Mouse (Mus musculus) frontal cortex, adult (tissue): ENCODE data around the gene Mapkapk5.

Experiments
- ATAC-seq: cut with Nextera tagmentation; 2 replicates; pipeline ENCODE4 v1.9.2; 2017; ENCODE audit warnings: mild to moderate bottlenecking, moderate library complexity, mixed read lengths; ENCODE audit not compliant: low TSS enrichment

The Mapkapk5 gene

GRCm38 (mm10) chr5:121545793-121546529 is at the start of gene Mapkapk5:
Mapkapk5 (minus strand) TSS chr5:121545905.
- peak; percentile 93 for ATAC-seq

- no peak for ATAC-seq
Measured at GRCm38 (mm10) chr5:121594714-121595313, 49.1 kb upstream of the Mapkapk5 start.

GRCm38 (mm10) chr5:121593451-121594401 is 48.0 kb upstream of the Mapkapk5 start, which contains the start of gene Aldh2:
Aldh2 (minus strand) TSS chr5:121593824.
- ATAC-seq: peak; percentile 75

- peak; percentile 5; the same call in 1 of the 2 replicates for ATAC-seq
Measured at GRCm38 (mm10) chr5:121592816-121593407, 47.2 kb upstream of the Mapkapk5 start.

DNA sequence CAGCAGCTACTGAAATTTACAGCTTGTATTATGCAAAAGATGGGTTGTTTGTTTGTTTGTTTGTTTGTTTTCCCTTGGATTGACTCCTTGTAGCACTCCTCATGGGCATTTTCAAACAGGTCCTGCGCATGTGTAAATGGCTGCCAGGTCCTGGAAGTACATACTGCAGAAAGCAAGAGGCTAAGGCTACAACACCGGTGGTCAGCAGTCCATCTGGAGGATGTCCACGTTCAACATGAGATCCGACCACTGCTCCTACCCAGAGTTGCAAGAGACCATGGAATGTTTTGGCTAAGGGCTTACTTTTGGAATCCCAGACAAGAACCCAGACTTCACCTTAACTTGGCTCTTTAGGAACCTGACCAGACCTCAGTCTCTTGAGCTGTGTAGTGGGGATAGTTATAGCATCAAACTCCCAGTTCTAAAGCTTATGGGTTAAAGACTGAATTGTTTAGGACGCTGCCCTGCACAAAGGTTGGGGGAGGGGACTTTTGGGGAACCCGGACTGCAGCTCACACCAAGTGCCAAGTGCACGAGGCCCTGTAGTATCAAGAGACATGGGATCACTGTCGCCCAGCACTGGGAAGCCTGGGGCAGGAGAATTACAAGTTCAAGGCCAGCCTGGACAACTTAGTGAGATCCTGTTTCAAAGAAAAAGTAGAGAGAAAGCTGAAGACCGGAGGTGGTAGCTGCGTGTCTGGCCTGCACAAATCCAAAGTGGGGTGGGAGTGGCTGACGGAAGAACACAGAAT is 46.5 kb upstream of the Mapkapk5 start:
- no peak for ATAC-seq

DNA sequence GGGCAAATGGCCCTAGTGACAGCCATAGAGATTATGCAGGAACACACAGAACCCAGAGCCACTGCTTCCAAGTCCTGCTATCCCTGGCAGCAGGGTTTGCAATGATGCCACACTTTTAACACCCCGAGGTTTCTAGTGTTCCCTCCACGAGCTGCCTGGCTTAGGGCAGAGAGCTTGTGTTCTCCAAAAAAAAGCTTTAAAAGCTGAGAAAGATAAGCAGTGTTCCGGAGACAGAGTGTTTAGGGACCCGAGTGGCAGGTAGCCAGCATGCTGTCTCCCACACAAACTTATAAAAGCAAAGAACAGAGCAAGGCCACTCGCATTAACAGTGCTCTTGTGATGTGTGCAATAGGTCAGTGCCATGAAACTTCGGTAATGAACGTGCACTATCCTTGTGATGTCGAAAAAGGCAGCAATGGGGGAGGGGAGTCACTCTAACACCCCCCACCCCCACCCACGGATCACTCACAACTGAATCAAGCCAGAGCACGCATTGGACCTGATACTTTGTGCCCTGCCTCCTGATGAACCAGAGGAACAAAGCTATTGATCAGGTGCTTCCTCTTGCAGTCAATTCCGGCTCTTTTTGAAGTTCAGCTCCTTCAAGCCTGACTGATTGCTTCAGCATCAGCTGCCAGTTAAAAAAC is 45.8 kb upstream of the Mapkapk5 start:
- no peak for ATAC-seq

DNA sequence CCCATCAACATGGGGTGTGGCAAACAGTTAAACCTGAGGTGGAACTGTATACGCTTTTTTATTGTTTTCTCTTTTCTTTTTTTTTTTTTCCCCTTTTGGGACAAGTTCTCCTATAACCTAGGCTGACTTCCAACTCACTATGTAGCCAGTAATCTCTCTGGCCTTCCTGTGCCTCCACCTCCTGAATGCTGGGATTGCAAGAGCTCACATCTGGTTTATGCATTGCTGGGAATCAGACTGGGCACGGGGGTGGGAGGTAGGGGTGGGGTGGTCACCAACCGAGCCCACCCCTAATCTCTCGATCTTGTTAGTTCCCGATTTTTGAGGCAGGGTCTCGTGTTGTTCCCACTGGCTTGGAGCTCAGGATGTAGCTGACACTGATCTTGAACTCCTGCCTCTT is 44.2 kb upstream of the Mapkapk5 start:
- ATAC-seq: no peak

DNA sequence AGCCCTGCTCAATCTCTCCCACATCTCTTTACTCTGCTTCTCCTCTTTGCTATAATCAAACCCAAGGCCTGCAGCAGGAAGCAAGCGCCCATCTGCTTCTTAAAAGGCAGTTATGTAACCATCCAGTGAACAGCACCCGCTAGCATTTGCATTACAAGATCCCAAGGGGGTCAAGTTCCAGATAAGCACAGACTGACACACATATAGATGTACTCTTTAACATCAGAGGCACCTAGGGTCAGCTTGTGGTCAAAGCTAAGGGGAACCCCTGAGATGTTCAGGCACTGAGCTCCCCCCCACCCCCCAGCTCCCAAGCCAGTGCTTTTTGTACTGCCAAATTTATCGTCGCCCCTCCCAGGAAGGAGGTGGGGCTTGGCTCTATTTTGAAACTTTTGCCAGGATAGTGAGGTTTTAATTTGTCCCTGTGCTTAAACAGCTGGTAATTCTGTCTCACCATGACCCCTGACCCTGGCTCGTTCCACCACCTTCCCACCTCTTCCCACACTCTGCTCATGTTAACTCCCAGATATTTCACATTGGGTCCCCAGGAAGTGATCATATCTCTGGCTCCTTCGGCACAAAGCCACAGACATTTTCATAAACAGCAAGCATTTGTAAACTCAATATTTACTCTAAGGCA is 40.8 kb upstream of the Mapkapk5 start:
- ATAC-seq: peak; percentile 91

DNA sequence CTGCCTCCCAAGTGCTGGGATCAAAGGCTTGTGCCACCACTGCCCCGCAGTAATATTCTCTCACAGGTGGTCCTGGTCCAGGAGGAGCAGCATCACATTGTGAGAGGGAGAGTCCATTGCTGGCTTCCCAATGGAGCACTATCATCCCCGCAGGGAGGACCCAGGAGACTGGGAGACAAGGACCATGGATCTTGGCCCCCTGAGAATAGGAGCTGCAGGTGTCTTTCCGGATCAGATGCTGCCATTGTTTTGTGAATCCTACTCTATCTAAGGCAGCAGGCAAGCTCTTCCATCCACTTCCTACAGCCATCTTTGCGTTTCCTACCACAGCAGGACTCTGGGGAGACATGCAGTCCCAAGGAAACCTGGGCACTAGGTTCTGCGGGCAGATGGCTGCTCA is 40.0 kb upstream of the Mapkapk5 start:
- no peak for ATAC-seq

GRCm38 (mm10) chr5:121585005-121585404 is 39.3 kb upstream of the Mapkapk5 start:
- ATAC-seq: no peak

DNA sequence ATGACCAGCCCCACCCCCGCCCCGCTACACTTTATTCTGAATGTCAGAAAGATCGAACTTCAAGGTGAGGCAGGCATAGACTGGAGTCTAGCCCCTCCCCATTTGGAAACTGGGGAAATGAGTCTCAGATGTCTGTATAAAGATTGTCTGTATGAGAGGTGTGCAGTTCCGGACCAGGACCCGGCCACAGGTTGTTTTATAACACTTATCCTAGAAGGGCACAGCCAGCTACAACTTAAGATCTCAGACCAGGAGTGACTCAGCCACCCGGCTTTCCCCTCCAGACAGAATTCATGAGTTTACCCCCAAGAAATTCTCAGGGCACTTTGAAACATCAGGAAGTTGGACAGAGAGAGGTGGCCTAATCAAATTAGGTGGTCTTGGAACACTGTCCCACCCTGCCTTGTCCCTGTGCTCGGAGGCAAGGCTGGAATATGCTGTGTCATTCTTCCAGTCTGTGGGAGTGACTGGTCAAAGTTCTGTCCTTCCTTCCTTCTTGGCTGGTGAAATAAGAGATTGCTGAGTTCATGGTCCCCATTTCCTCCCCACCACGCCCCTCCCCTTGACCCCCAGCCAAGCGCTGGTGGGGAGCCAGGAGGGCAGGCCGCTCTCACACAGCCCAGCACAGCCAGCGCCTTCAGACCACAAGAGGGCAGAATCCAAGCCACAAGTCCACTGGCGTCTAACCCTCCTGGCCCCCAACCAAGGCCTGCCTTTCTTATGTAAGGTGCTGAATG is 38.2 kb upstream of the Mapkapk5 start:
- peak; percentile 45; the same call in 1 of the 2 replicates for ATAC-seq

- ATAC-seq: no peak
Measured at GRCm38 (mm10) chr5:121581945-121582344, 36.2 kb upstream of the Mapkapk5 start.

DNA sequence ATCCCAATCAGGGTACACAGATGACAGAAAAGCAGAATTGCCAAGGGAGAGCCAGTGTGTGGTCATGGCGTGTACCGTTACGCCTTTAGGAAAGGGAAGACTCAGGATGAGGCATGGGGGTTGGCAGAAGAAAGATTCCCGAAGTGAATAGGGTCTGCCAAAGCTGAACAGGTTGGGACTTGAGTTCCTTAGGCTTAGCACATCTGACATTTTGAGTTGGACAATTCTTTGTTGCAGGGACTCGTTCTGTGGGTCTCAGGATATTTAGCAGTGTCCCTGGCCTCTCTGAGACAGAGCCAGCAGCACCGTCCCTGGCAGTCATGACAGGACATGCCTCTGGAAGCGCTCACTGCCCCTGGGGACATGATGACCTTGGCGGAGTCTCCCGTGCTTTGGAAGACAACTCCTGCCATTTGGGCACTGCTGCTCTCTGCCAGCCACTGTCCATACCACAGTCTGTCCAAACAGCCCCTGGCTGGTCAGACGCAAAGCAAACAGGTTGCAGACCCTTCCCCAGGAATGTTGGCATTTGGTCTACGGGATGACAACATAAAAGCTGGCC is 31.3 kb upstream of the Mapkapk5 start:
- no peak for ATAC-seq

- ATAC-seq: no peak
Measured at GRCm38 (mm10) chr5:121575867-121576266, 30.2 kb upstream of the Mapkapk5 start.

- no peak for ATAC-seq
Measured at GRCm38 (mm10) chr5:121574145-121574544, 28.4 kb upstream of the Mapkapk5 start.

DNA sequence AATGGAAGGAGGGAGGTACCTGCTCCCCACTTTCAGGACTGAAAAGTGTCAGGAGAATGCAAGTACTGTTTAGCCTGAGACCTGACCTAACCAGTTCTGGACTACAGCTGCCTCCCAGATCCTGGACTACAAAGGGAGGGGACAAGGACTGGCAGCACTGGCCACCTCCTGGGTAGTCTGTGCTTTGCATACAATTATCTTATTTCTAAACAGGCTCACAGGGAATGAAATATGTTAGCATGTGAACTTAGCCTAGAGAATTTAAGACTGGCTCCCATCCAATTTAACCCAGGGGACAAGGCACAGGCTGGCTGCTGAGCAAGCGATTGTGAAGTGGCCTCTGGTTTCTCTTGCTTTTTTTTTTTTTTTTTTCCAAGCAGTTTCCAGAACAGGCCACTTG is 25.1 kb upstream of the Mapkapk5 start:
- ATAC-seq: no peak

DNA sequence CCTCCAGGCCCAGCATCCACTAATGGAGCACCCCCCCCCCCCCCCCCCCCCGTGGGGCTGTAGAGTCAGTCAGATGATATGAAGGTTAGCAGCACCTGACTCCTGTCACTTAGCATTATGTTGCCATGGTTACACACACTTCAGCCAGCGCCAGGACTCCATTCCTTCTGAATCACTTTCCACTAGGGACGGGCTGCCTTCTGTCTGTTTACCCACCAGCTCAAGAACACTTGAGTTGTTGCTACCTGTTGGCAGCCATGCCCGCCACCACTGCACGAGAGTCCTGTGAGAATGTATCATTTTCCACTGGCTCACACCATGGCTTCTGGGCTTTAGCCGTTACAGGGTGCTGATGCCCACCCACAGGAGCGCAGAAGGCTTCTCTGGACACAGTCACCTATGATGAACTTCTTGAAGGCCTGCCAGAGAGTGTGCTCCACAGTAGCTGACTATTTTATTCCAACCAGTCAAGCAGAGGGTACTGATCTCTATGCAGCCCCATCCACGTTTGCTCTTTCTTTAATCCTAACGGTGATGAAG is 24.2 kb upstream of the Mapkapk5 start:
- ATAC-seq: no peak

GRCm38 (mm10) chr5:121566035-121566681 is 20.5 kb upstream of the Mapkapk5 start:
- no peak for ATAC-seq
